Mouse (Mus musculus) brain, embryonic 14.5 days (tissue): Measurements from ENCODE around the gene L3mbtl3.

ENCODE experiments used
- CTCF ChIP-seq: fragments of 200-500 bp; IDR thresholded peaks from 2 replicates; pipeline ENCODE4 v1.5.1; 2012; ENCODE audit warnings: inconsistent platforms, mild to moderate bottlenecking, moderate library complexity, borderline replicate concordance; ENCODE audit not compliant: insufficient read depth, insufficient read length; ENCODE audit errors: extremely low read depth
- POLR2A ChIP-seq: fragments of 200-500 bp; IDR thresholded peaks from 2 replicates; pipeline ENCODE4 v1.6.1; 2012; ENCODE audit warnings: mild to moderate bottlenecking, inconsistent platforms, borderline replicate concordance; ENCODE audit not compliant: poor library complexity, insufficient read depth, insufficient read length, severe bottlenecking; ENCODE audit errors: extremely low read depth

GRCm38 (mm10) chr10:26263744-26264459 lies 111.9 kb downstream of the L3mbtl3 start:
- TF ChIP-seq POLR2A = no peak
- no peak for TF ChIP-seq CTCF
